Mouse (Mus musculus): ENCODE measurements at regions not wholly inside any gene's neighbourhood (a gene's known extent, or its start where the extent isn't known, plus 50 kb on each side); places are given as distances from the start of the nearest gene placed in this dataset.

GRCm38 (mm10) chr5:7779827-7780226, 180.4 kb upstream of the Steap4 start:
- DNase-seq (ENCODE audit: low spot score in 2 of 2) = no peak

- no peak for DNase-seq (ENCODE audit: low spot score in 2 of 2)
Observed at GRCm38 (mm10) chr5:7782235-7782634, 178.0 kb upstream of the Steap4 start.

GRCm38 (mm10) chr5:7788406-7788805, 171.9 kb upstream of the Steap4 start:
- DNase-seq (ENCODE audit: low spot score in 2 of 2) = no peak

- DNase-seq (ENCODE audit: low spot score in 2 of 2) = no peak
Observed at GRCm38 (mm10) chr5:7789126-7789525, 171.1 kb upstream of the Steap4 start.

- DNase-seq (ENCODE audit: low spot score in 2 of 2) = no peak
Observed at GRCm38 (mm10) chr5:7820592-7820991, 139.7 kb upstream of the Steap4 start.

GRCm38 (mm10) chr5:7821700-7822099, 138.6 kb upstream of the Steap4 start:
- DNase-seq (ENCODE audit: low spot score in 2 of 2) = no peak

GRCm38 (mm10) chr5:7829618-7830017, 130.6 kb upstream of the Steap4 start:
- no peak for DNase-seq (ENCODE audit: low spot score in 2 of 2)

- DNase-seq (ENCODE audit: low spot score in 2 of 2) = no peak
Observed at GRCm38 (mm10) chr5:7833812-7834211, 126.4 kb upstream of the Steap4 start.

- DNase-seq (ENCODE audit: low spot score in 2 of 2) = no peak
Observed at GRCm38 (mm10) chr5:7863047-7863446, 97.2 kb upstream of the Steap4 start.

GRCm38 (mm10) chr5:7866041-7866641, 94.1 kb upstream of the Steap4 start:
- DNase-seq (ENCODE audit: low spot score in 2 of 2) = no peak

- peak in 1 of 2 experiments; percentile 38 for DNase-seq (ENCODE audit: low spot score in 2 of 2)
Observed at GRCm38 (mm10) chr5:7899537-7899936, 60.7 kb upstream of the Steap4 start.
